Mouse (Mus musculus) cerebellum, postnatal 25 days (tissue): ENCODE data around the gene Prph2.

Source experiments
- DNase-seq, 2 experiments: peaks; one replicate each; pipeline ENCODE4 v3.0.0; 2021; ENCODE audit warnings: mixed read lengths in 2 of 2

Prph2 gene

GRCm38 (mm10) chr17:46966892-46967291, 56.6 kb downstream of the Prph2 start:
- no peak for DNase-seq

GRCm38 (mm10) chr17:46972603-46973002, 62.3 kb downstream of the Prph2 start:
- DNase-seq = no peak
